Mouse (Mus musculus) spleen, adult 2 months (tissue): ENCODE data around the gene Vopp1.

Experiments used
- CTCF ChIP-seq: fragments of 200-500 bp; IDR thresholded peaks from 2 replicates; pipeline ENCODE4 v1.5.1; 2011; ENCODE audit warnings: mild to moderate bottlenecking, inconsistent platforms; ENCODE audit not compliant: insufficient read depth, insufficient read length, insufficient replicate concordance; ENCODE audit errors: extremely low read depth
- POLR2A ChIP-seq: fragments of 200-500 bp; IDR thresholded peaks from 2 replicates; pipeline ENCODE4 v1.6.1; 2011; ENCODE audit warnings: low read depth, low read length, inconsistent platforms

DNA sequence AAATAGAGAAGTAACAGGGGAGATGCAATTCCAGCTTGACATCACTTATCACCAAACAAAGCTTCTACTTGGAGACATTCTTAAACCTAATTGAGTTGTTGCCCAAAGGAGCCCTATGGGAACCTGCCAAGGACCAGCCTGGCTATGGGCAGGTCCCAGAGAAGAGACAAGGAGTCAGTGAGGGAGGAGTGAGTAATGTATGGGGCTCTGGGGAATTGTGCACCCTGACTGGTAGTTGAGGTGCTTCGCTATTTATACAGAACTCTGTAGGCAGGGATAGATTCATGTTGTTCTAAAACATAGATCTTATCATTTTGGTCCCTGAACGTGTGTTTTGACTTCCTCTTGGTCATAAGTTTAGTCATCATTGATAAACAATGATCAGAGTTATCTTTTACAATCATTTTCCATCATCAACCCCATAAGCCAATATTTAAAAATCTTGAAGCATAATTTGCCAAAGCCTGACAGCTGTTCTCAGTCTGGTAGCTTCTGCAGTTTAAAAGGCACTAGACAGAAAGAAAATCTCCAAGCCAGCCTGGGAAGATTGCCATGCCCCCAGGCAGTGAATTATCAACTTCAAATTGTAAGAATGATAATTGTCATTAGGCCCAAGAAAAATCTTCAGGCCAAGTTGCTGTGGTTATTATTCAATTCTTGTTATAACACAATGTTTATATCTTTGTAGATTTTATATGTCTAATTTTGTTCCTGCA, 14.9 kb upstream of the Vopp1 start:
- TF ChIP-seq POLR2A (no peak), CTCF (no peak)
